Mouse (Mus musculus) spleen, adult 2 months (tissue): ENCODE measurements at regions not wholly inside any gene's neighbourhood (a gene's known extent, or its start where the extent isn't known, plus 50 kb on each side); places are given as distances from the start of the nearest gene placed in this dataset.

ENCODE experiments used
- CTCF ChIP-seq: fragments of 200-500 bp; IDR thresholded peaks from 2 replicates; pipeline ENCODE4 v1.5.1; 2011; ENCODE audit warnings: mild to moderate bottlenecking, inconsistent platforms; ENCODE audit not compliant: insufficient read depth, insufficient read length, insufficient replicate concordance; ENCODE audit errors: extremely low read depth
- POLR2A ChIP-seq: fragments of 200-500 bp; IDR thresholded peaks from 2 replicates; pipeline ENCODE4 v1.6.1; 2011; ENCODE audit warnings: low read depth, low read length, inconsistent platforms

GRCm38 (mm10) chr4:152757191-152757590 is 279.5 kb upstream of the Kcnab2 start:
- TF ChIP-seq CTCF, result no peak
- no peak for TF ChIP-seq POLR2A
